Mouse (Mus musculus) lung, adult 2 months (tissue): ENCODE measurements around the gene Krba1. TPM values are rescaled to one million over a fixed set of nuclear protein-coding genes. Genes with fewer than 3 reads are reported as not detected.

ENCODE experiments used
- DNase-seq: peaks from one replicate; pipeline ENCODE4 v3.0.0; 2022
- H3K4me1 ChIP-seq: fragments of 200-500 bp; 2 replicates; pipeline ENCODE4 v1.6.1; 2011; ENCODE audit warnings: low read length; ENCODE audit not compliant: control insufficient read depth, insufficient read depth
- H3K4me3 ChIP-seq: fragments of 200-500 bp; replicated peaks from 2 replicates; pipeline ENCODE3; 2011; ENCODE audit warnings: low read depth, mild to moderate bottlenecking, control low read depth, low read length; ENCODE audit errors: extremely low read depth
- CTCF ChIP-seq: fragments of 200-500 bp; IDR thresholded peaks from 2 replicates; pipeline ENCODE4 v1.5.1; 2011; ENCODE audit warnings: mild to moderate bottlenecking, low read length, control low read depth; ENCODE audit not compliant: insufficient read depth
- POLR2A ChIP-seq: fragments of 200-500 bp; IDR thresholded peaks from 2 replicates; pipeline ENCODE4 v1.6.1; 2011; ENCODE audit warnings: low read depth, mild to moderate bottlenecking, control low read depth, low read length, borderline replicate concordance; ENCODE audit errors: extremely low read depth
- WGBS: fragments of 180-500 bp; shearing (Covaris S2); methylation state at CpG from one replicate; pipeline ENCODE4 v1.1.7; 2018; 5-methylcytosine and 5-hydroxymethylcytosine counted together
- polyA plus RNA-seq: library from polyadenylated mRNA; depleted of rRNA; stranded (reverse); fragments of >200 nt; gene quantifications from 2 replicates; pipeline ENCODE4 v1.2.3, GENCODE M21; 2012

Krba1 gene
- polyA plus RNA-seq, 1 experiment, result 20.8 TPM

GRCm38 (mm10) chr6:48404071-48404470, 8.7 kb downstream of the Krba1 start:
- 93% methylated on average over 5 of the region's 5 CpGs for WGBS
- H3K4me1 ChIP-seq, result no peaks in the 10 kb centered on the region
- TF ChIP-seq POLR2A (no peak), CTCF (no peak)

GRCm38 (mm10) chr6:48409726-48410343, 14.4 kb downstream of the Krba1 start:
- WGBS, result 94% methylated on average over 4 of the region's 4 CpGs
- TF ChIP-seq CTCF, result no peak
- TF ChIP-seq POLR2A, result no peak

More at GRCm38 (mm10) chr6:48404071-48404470, 8.7 kb downstream of the Krba1 start:
- no peak overlapping the region for H3K4me3 ChIP-seq
- no peak for DNase-seq

GRCm38 (mm10) chr6:48410551-48410950, 15.2 kb downstream of the Krba1 start:
- 83% methylated on average over 3 of the region's 3 CpGs for WGBS
- Histone ChIP-seq H3K4me1 (no peaks in the 10 kb centered on the region), H3K4me3 (no peak overlapping the region)
- TF ChIP-seq CTCF (no peak), POLR2A (no peak)
- DNase-seq, result peak; percentile 0

More at GRCm38 (mm10) chr6:48409726-48410343, 14.4 kb downstream of the Krba1 start:
- H3K4me3 ChIP-seq, result no peak overlapping the region
- H3K4me1 ChIP-seq, result no peaks in the 10 kb centered on the region
- peak; percentile 0 for DNase-seq

GRCm38 (mm10) chr6:48411193-48412092, 16.1 kb downstream of the Krba1 start:
- Histone ChIP-seq H3K4me3 (no peak overlapping the region), H3K4me1 (no peaks in the 10 kb centered on the region)
- DNase-seq, result peak; percentile 0
- TF ChIP-seq POLR2A (no peak), CTCF (no peak)
- whole genome bisulfite sequencing, result 87% methylated on average over 6 of the region's 6 CpGs

GRCm38 (mm10) chr6:48412147-48412546, 16.8 kb downstream of the Krba1 start:
- 82% methylated on average over 4 of the region's 4 CpGs for WGBS
- Histone ChIP-seq H3K4me1 (no peaks in the 10 kb centered on the region), H3K4me3 (no peak overlapping the region)
- no peak for DNase-seq
- TF ChIP-seq CTCF, result peak; percentile 21; the same call in 1 of the 2 replicates
- no peak for TF ChIP-seq POLR2A

- 81% methylated on average over 3 of the region's 3 CpGs for WGBS
- TF ChIP-seq POLR2A (no peak), CTCF (no peak)
- DNase-seq, result no peak
- H3K4me1 ChIP-seq, result no peaks in the 10 kb centered on the region
- H3K4me3 ChIP-seq, result no peak overlapping the region
These were observed 17.3 kb downstream of the Krba1 start for GRCm38 (mm10) chr6:48412662-48413061.

GRCm38 (mm10) chr6:48413081-48413480, 17.7 kb downstream of the Krba1 start:
- H3K4me3 ChIP-seq, result no peak overlapping the region
- no peak for DNase-seq
- TF ChIP-seq CTCF (no peak), POLR2A (no peak)
- 81% methylated on average over 10 of the region's 10 CpGs for WGBS
- no peaks in the 10 kb centered on the region for H3K4me1 ChIP-seq

- TF ChIP-seq POLR2A (no peak), CTCF (no peak)
- 91% methylated on average over 1 of the region's 1 CpGs for WGBS
- Histone ChIP-seq H3K4me1 (no peaks in the 10 kb centered on the region), H3K4me3 (no peak overlapping the region)
- DNase-seq, result no peak
These were observed 19.5 kb downstream of the Krba1 start for GRCm38 (mm10) chr6:48414886-48415285.

GRCm38 (mm10) chr6:48415636-48416035, 20.2 kb downstream of the Krba1 start:
- DNase-seq, result no peak
- no peaks in the 10 kb centered on the region for H3K4me1 ChIP-seq
- 88% methylated on average over 7 of the region's 7 CpGs for WGBS
- no peak overlapping the region for H3K4me3 ChIP-seq
- TF ChIP-seq CTCF (no peak), POLR2A (no peak)
